Comparison of ENCODE assay signal across 9 mouse cellular contexts in the genomic region with DNA sequence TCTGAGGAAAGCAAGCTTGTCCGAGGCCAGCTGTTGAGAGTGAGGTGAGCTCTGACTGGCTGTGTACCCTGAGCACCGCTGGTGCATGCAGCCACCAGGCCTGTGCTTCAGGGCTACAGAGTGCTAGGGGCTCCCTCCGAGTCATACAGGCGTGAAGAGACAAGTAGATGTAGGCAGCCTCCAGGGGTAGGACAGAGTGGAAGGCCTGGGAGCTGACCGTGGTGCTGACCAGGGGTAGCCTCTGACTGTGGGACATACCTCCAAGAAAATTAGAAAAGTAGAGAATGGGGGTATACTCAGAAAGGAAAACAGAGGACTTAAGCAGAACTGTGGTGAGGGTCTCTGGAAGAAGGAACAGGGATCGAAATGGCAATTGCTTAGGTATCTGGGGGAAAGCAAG.
A peak's percentile ranks its signal among the peaks of the same experiment; 100 is the strongest.
DNase-seq lines count a peak whose midpoint lies in the region; ATAC-seq and TF ChIP-seq lines count a peak whose summit lies in the region.
"Had no signal": no experiment of that assay in that cellular context is flagged by ENCODE, and none has a peak within 500 bp of the region (broad histone marks: within the 10 kb centered on the region; RNA-seq: fewer than 3 reads in every experiment).

No protein-coding gene starts in this region.

- no peak overlapping the region for H3K4me2 ChIP-seq in neural tube, embryonic 11.5 days (ENCODE audit: low read depth)
- H3K4me2 ChIP-seq: heart, embryonic 13.5 days had no signal

- H3K9ac ChIP-seq in neural tube, embryonic 11.5 days (ENCODE audit: low read length) = no peak overlapping the region
- H3K9ac ChIP-seq: heart, embryonic 13.5 days had no signal

- H3K4me1 ChIP-seq in neural tube, embryonic 11.5 days (ENCODE audit: control insufficient read depth, insufficient read depth, low read length) = no peaks in the 10 kb centered on the region

- DNase-seq in adrenal gland, adult (ENCODE audit: inconsistent age in 2 of 2, low spot score in 1 of 2) = peak; percentile 13 to 53
- no peak for DNase-seq in adrenal gland, adult 8-10 months
- peak; percentile 45 for DNase-seq in ovary, postnatal 10 days (ENCODE audit: low spot score)
- no peak for DNase-seq in ovary, adult 18-20 months (ENCODE audit: low spot score)
- peak; percentile 24 for DNase-seq in hindlimb bud, embryonic 11.5 days (ENCODE audit: extremely low spot score, low read depth, low spot score)
- peak; percentile 60 for DNase-seq in neural tube, embryonic 11.5 days (ENCODE audit: low spot score)
- no peak for DNase-seq in gastrocnemius, adult 2 months

- H3K27me3 ChIP-seq in neural tube, embryonic 11.5 days (ENCODE audit: control insufficient read depth, insufficient read depth, low read length) = no peaks in the 10 kb centered on the region
- H3K27me3 ChIP-seq: heart, embryonic 13.5 days had no signal

- no peak overlapping the region for H3K4me3 ChIP-seq in neural tube, embryonic 11.5 days (ENCODE audit: low read depth, low read length)
- H3K4me3 ChIP-seq in gastrocnemius, adult 2 months = no peak overlapping the region
- H3K4me3 ChIP-seq: heart, embryonic 13.5 days had no signal

- ATAC-seq in neural tube, embryonic 11.5 days (ENCODE audit: insufficient read depth, low FRiP score, low TSS enrichment) = no peak
- no peak for ATAC-seq in cerebellum, adult (ENCODE audit: insufficient number of reproducible peaks, low FRiP score, low TSS enrichment)

- no peak overlapping the region for H3K27ac ChIP-seq in neural tube, embryonic 11.5 days (ENCODE audit: low read depth, low read length)
- no peak overlapping the region for H3K27ac ChIP-seq in gastrocnemius, adult 2 months
- H3K27ac ChIP-seq: heart, embryonic 13.5 days had no signal

- 39% methylated on average over 6 of the region's 6 CpGs for WGBS in neural tube, embryonic 11.5 days

- no peaks in the 10 kb centered on the region for H3K9me3 ChIP-seq in neural tube, embryonic 11.5 days (ENCODE audit: control insufficient read depth, low read length)
- H3K9me3 ChIP-seq: heart, embryonic 13.5 days had no signal

- no peak for TF ChIP-seq CTCF in gastrocnemius, adult 2 months (IDR thresholded peaks at IDR 0.05)

- intact Hi-C loops in gastrocnemius, adult 2 months (cut with DNase I) = no loop called here

- no peaks in the 10 kb centered on the region for H3K36me3 ChIP-seq in neural tube, embryonic 11.5 days (ENCODE audit: control insufficient read depth, insufficient read depth, low read length)

Comparison
In these comparisons a context has a peak if more than half of its experiments do, and no peak if none do; other contexts are left out.
1. DNase-seq: peak in adrenal gland, adult (2 of 2), ovary, postnatal 10 days (single experiment), hindlimb bud, embryonic 11.5 days (single experiment) and neural tube, embryonic 11.5 days (single experiment); none in adrenal gland, adult 8-10 months (single experiment), ovary, adult 18-20 months (single experiment) and gastrocnemius, adult 2 months (single experiment).